Mouse (Mus musculus): ENCODE data around the gene Clk3. TPM values are rescaled to one million over a fixed set of nuclear protein-coding genes. Genes with fewer than 3 reads are reported as not detected.

Gene Clk3
- polyA plus RNA-seq, 1 experiment from 2014 or later = 58.5 TPM

GRCm38 (mm10) chr9:57775026-57775425 is 9.4 kb upstream of the Clk3 start:
- Histone ChIP-seq H3K9ac (replicated peaks; ENCODE audit: low read depth, low read length) (no peak overlapping the region), H3K9me3 (ENCODE audit: control insufficient read depth, low read length) (no peaks in the 10 kb centered on the region), H3K36me3 (ENCODE audit: control insufficient read depth, insufficient read depth, low read length) (no peaks in the 10 kb centered on the region), H3K4me1 (ENCODE audit: control insufficient read depth, insufficient read depth, low read length) (no peaks in the 10 kb centered on the region), H3K27me3 (ENCODE audit: control insufficient read depth, insufficient read depth, low read length) (no peaks in the 10 kb centered on the region), H3K4me2 (ENCODE audit: low read depth, low read length) (no peak overlapping the region), H3K4me3 (ENCODE audit: low read depth, low read length) (no peak overlapping the region), H3K27ac (ENCODE audit: low read depth, low read length) (no peak overlapping the region)
- 85% methylated on average over 5 of the region's 5 CpGs for WGBS
- no peak for ATAC-seq (ENCODE audit: low read depth)

- Histone ChIP-seq H3K36me3 (ENCODE audit: control insufficient read depth, insufficient read depth, low read length) (no peaks in the 10 kb centered on the region), H3K9me3 (ENCODE audit: control insufficient read depth, low read length) (no peaks in the 10 kb centered on the region), H3K9ac (replicated peaks; ENCODE audit: low read depth, low read length) (no peak overlapping the region), H3K4me1 (ENCODE audit: control insufficient read depth, insufficient read depth, low read length) (no peaks in the 10 kb centered on the region), H3K27ac (ENCODE audit: low read depth, low read length) (no peak overlapping the region), H3K4me3 (ENCODE audit: low read depth, low read length) (no peak overlapping the region), H3K27me3 (ENCODE audit: control insufficient read depth, insufficient read depth, low read length) (no peaks in the 10 kb centered on the region), H3K4me2 (ENCODE audit: low read depth, low read length) (no peak overlapping the region)
- no peak for ATAC-seq (ENCODE audit: low read depth)
- WGBS = 24% methylated on average over 1 of the region's 1 CpGs
These were observed 8.5 kb upstream of the Clk3 start for GRCm38 (mm10) chr9:57774168-57774567.

- H3K4me3 ChIP-seq (ENCODE audit: low read depth, low read length) = no peak overlapping the region
- H3K27ac ChIP-seq (ENCODE audit: low read depth, low read length) = no peak overlapping the region
- H3K27me3 ChIP-seq (ENCODE audit: control insufficient read depth, insufficient read depth, low read length) = no peaks in the 10 kb centered on the region
- H3K9ac ChIP-seq (replicated peaks; ENCODE audit: low read depth, low read length) = no peak overlapping the region
- H3K4me2 ChIP-seq (ENCODE audit: low read depth, low read length) = no peak overlapping the region
- no peaks in the 10 kb centered on the region for H3K4me1 ChIP-seq (ENCODE audit: control insufficient read depth, insufficient read depth, low read length)
- WGBS = 74% methylated on average over 3 of the region's 3 CpGs
- no peaks in the 10 kb centered on the region for H3K9me3 ChIP-seq (ENCODE audit: control insufficient read depth, low read length)
- ATAC-seq (ENCODE audit: low read depth) = no peak
- H3K36me3 ChIP-seq (ENCODE audit: control insufficient read depth, insufficient read depth, low read length) = no peaks in the 10 kb centered on the region
These were observed 8.1 kb upstream of the Clk3 start for GRCm38 (mm10) chr9:57773754-57774153.

GRCm38 (mm10) chr9:57770836-57771235 is 5.2 kb upstream of the Clk3 start:
- no peak overlapping the region for H3K4me2 ChIP-seq (ENCODE audit: low read depth, low read length)
- no peaks in the 10 kb centered on the region for H3K27me3 ChIP-seq (ENCODE audit: control insufficient read depth, insufficient read depth, low read length)
- no peak overlapping the region for H3K4me3 ChIP-seq (ENCODE audit: low read depth, low read length)
- H3K9me3 ChIP-seq (ENCODE audit: control insufficient read depth, low read length) = no peaks in the 10 kb centered on the region
- H3K4me1 ChIP-seq (ENCODE audit: control insufficient read depth, insufficient read depth, low read length) = peaks cover 6% of the 10 kb centered on the region
- 95% methylated on average over 2 of the region's 2 CpGs for WGBS
- H3K27ac ChIP-seq (ENCODE audit: low read depth, low read length) = no peak overlapping the region
- no peak for ATAC-seq (ENCODE audit: low read depth)
- H3K9ac ChIP-seq (replicated peaks; ENCODE audit: low read depth, low read length) = no peak overlapping the region
- no peaks in the 10 kb centered on the region for H3K36me3 ChIP-seq (ENCODE audit: control insufficient read depth, insufficient read depth, low read length)

GRCm38 (mm10) chr9:57770214-57770613 is 4.6 kb upstream of the Clk3 start:
- Histone ChIP-seq H3K9me3 (ENCODE audit: control insufficient read depth, low read length) (no peaks in the 10 kb centered on the region), H3K4me2 (ENCODE audit: low read depth, low read length) (no peak overlapping the region), H3K9ac (replicated peaks; ENCODE audit: low read depth, low read length) (no peak overlapping the region), H3K27ac (ENCODE audit: low read depth, low read length) (no peak overlapping the region), H3K4me3 (ENCODE audit: low read depth, low read length) (no peak overlapping the region), H3K4me1 (ENCODE audit: control insufficient read depth, insufficient read depth, low read length) (peaks cover 6% of the 10 kb centered on the region), H3K36me3 (ENCODE audit: control insufficient read depth, insufficient read depth, low read length) (no peaks in the 10 kb centered on the region), H3K27me3 (ENCODE audit: control insufficient read depth, insufficient read depth, low read length) (no peaks in the 10 kb centered on the region)
- ATAC-seq (ENCODE audit: low read depth) = no peak
- WGBS = 95% methylated on average over 1 of the region's 1 CpGs

GRCm38 (mm10) chr9:57769539-57770069 is 3.9 kb upstream of the Clk3 start:
- ATAC-seq (ENCODE audit: low read depth) = no peak
- Histone ChIP-seq H3K4me2 (ENCODE audit: low read depth, low read length) (no peak overlapping the region), H3K4me3 (ENCODE audit: low read depth, low read length) (no peak overlapping the region), H3K9me3 (ENCODE audit: control insufficient read depth, low read length) (no peaks in the 10 kb centered on the region), H3K9ac (replicated peaks; ENCODE audit: low read depth, low read length) (no peak overlapping the region), H3K27ac (ENCODE audit: low read depth, low read length) (no peak overlapping the region), H3K27me3 (ENCODE audit: control insufficient read depth, insufficient read depth, low read length) (no peaks in the 10 kb centered on the region), H3K36me3 (ENCODE audit: control insufficient read depth, insufficient read depth, low read length) (no peaks in the 10 kb centered on the region), H3K4me1 (ENCODE audit: control insufficient read depth, insufficient read depth, low read length) (peaks cover 6% of the 10 kb centered on the region)
- 63% methylated on average over 2 of the region's 2 CpGs for WGBS

GRCm38 (mm10) chr9:57767231-57767630 is 1.6 kb upstream of the Clk3 start:
- Histone ChIP-seq H3K27ac (ENCODE audit: low read depth, low read length) (no peak overlapping the region), H3K4me3 (ENCODE audit: low read depth, low read length) (no peak overlapping the region), H3K9me3 (ENCODE audit: control insufficient read depth, low read length) (no peaks in the 10 kb centered on the region), H3K9ac (replicated peaks; ENCODE audit: low read depth, low read length) (no peak overlapping the region), H3K4me2 (ENCODE audit: low read depth, low read length) (no peak overlapping the region), H3K36me3 (ENCODE audit: control insufficient read depth, insufficient read depth, low read length) (no peaks in the 10 kb centered on the region), H3K27me3 (ENCODE audit: control insufficient read depth, insufficient read depth, low read length) (no peaks in the 10 kb centered on the region), H3K4me1 (ENCODE audit: control insufficient read depth, insufficient read depth, low read length) (peaks cover 25% of the 10 kb centered on the region)
- 95% methylated on average over 4 of the region's 4 CpGs for WGBS
- ATAC-seq (ENCODE audit: low read depth) = no peak

GRCm38 (mm10) chr9:57766431-57766830 is 771 bp upstream of the Clk3 start:
- H3K27me3 ChIP-seq (ENCODE audit: control insufficient read depth, insufficient read depth, low read length) = no peaks in the 10 kb centered on the region
- peak overlapping the region; percentile 89 for H3K4me3 ChIP-seq (ENCODE audit: low read depth, low read length)
- 32% methylated on average over 6 of the region's 6 CpGs for WGBS
- peak overlapping the region; percentile 98 for H3K9ac ChIP-seq (replicated peaks; ENCODE audit: low read depth, low read length)
- no peak for ATAC-seq (ENCODE audit: low read depth)
- H3K9me3 ChIP-seq (ENCODE audit: control insufficient read depth, low read length) = no peaks in the 10 kb centered on the region
- H3K4me1 ChIP-seq (ENCODE audit: control insufficient read depth, insufficient read depth, low read length) = peaks cover 28% of the 10 kb centered on the region
- peak overlapping the region; percentile 100; the same call in 1 of the 2 replicates for H3K27ac ChIP-seq (ENCODE audit: low read depth, low read length)
- H3K36me3 ChIP-seq (ENCODE audit: control insufficient read depth, insufficient read depth, low read length) = no peaks in the 10 kb centered on the region
- peak overlapping the region; percentile 99 for H3K4me2 ChIP-seq (ENCODE audit: low read depth, low read length)

- WGBS = 0% methylated on average over 37 of the region's 45 CpGs
- peaks cover 10% of the 10 kb centered on the region for H3K36me3 ChIP-seq (ENCODE audit: control insufficient read depth, insufficient read depth, low read length)
- no peaks in the 10 kb centered on the region for H3K27me3 ChIP-seq (ENCODE audit: control insufficient read depth, insufficient read depth, low read length)
- H3K4me1 ChIP-seq (ENCODE audit: control insufficient read depth, insufficient read depth, low read length) = peaks cover 28% of the 10 kb centered on the region
- peak overlapping the region; percentile 99 for H3K4me2 ChIP-seq (ENCODE audit: low read depth, low read length)
- H3K27ac ChIP-seq (ENCODE audit: low read depth, low read length) = peak overlapping the region; percentile 100
- ATAC-seq (ENCODE audit: low read depth) = peak; percentile 93
- peak overlapping the region; percentile 98 for H3K9ac ChIP-seq (replicated peaks; ENCODE audit: low read depth, low read length)
- peak overlapping the region; percentile 89 for H3K4me3 ChIP-seq (ENCODE audit: low read depth, low read length)
- H3K9me3 ChIP-seq (ENCODE audit: control insufficient read depth, low read length) = no peaks in the 10 kb centered on the region
These were observed 691 bp downstream of the Clk3 start for GRCm38 (mm10) chr9:57764974-57765363.
